Mouse (Mus musculus) 3134 (cell line): Measurements from ENCODE around the gene Apoe.

Experiments used
- DNase-seq: peaks from one replicate; pipeline ENCODE4 v3.0.0-alpha.2; 2011; ENCODE audit warnings: low spot score; ENCODE audit not compliant: insufficient read length; ENCODE audit errors: extremely low read depth

The Apoe gene

GRCm38 (mm10) chr7:19698907-19699826, at the start of gene Apoe:
TSS of gene Apoe (minus strand) at chr7:19699188.
- DNase-seq = no peak

- DNase-seq = no peak
These were observed 48.6 kb upstream of the Apoe start for GRCm38 (mm10) chr7:19747420-19748218.

- DNase-seq = no peak
These were observed 47.6 kb upstream of the Apoe start for GRCm38 (mm10) chr7:19746426-19747201.

- no peak for DNase-seq
These were observed 47.0 kb upstream of the Apoe start for GRCm38 (mm10) chr7:19745971-19746370.

- no peak for DNase-seq
These were observed 45.8 kb upstream of the Apoe start for GRCm38 (mm10) chr7:19744590-19745385.

- DNase-seq = no peak
These were observed 44.8 kb upstream of the Apoe start for GRCm38 (mm10) chr7:19743791-19744190.

GRCm38 (mm10) chr7:19742468-19742867, 43.5 kb upstream of the Apoe start:
- no peak for DNase-seq

GRCm38 (mm10) chr7:19741329-19742031, 42.5 kb upstream of the Apoe start:
- no peak for DNase-seq

- DNase-seq = no peak
These were observed 41.3 kb upstream of the Apoe start for GRCm38 (mm10) chr7:19740269-19740668.

GRCm38 (mm10) chr7:19738771-19739170, 39.8 kb upstream of the Apoe start:
- no peak for DNase-seq

GRCm38 (mm10) chr7:19736389-19737057, 37.5 kb upstream of the Apoe start:
- no peak for DNase-seq

- DNase-seq = no peak
These were observed 35.2 kb upstream of the Apoe start for GRCm38 (mm10) chr7:19734178-19734666.

- no peak for DNase-seq
These were observed 27.6 kb upstream of the Apoe start for GRCm38 (mm10) chr7:19726541-19726940.

- DNase-seq = no peak
These were observed 25.2 kb upstream of the Apoe start for GRCm38 (mm10) chr7:19724167-19724566.

- no peak for DNase-seq
These were observed 23.8 kb upstream of the Apoe start for GRCm38 (mm10) chr7:19722754-19723195.

GRCm38 (mm10) chr7:19719200-19719599, 20.2 kb upstream of the Apoe start:
- no peak for DNase-seq

GRCm38 (mm10) chr7:19718297-19718952, 19.4 kb upstream of the Apoe start:
- no peak for DNase-seq

- no peak for DNase-seq
These were observed 18.4 kb upstream of the Apoe start for GRCm38 (mm10) chr7:19717346-19717745.
